Mouse (Mus musculus) mesoderm, embryonic 11.5 days (tissue): ENCODE measurements around the gene Trim44.

Experiments
- DNase-seq: peaks from one replicate; pipeline ENCODE4 v3.0.0-alpha.2; 2012; ENCODE audit warnings: low read depth, low spot score

The Trim44 gene

DNA sequence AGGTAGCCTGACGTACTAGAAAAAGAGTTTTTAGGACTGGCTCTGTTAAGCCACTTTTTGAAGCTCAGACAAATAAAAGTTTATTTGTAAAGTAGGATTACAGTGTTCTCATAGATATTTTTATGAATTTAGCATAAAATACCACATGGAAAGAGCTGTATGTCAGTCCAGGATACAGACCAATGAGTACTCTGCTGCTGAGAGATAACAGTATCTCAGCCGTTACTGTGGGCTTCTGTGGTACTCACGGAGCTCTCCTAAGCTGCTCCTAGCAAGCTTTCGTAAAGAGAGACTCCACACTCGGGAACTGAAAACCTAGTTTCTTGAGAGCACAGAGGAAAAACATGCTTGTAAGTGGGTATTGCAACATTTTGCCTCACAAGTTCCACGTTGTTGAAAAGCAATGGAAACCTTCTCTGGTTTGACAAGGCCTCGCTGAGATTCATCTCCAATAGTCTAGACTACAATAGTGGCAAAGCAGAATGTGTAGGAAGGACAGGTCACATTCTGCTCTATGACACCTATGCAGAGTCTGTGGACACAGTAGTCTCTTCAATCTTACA is 41.6 kb downstream of the Trim44 start:
- DNase-seq, result no peak

DNA sequence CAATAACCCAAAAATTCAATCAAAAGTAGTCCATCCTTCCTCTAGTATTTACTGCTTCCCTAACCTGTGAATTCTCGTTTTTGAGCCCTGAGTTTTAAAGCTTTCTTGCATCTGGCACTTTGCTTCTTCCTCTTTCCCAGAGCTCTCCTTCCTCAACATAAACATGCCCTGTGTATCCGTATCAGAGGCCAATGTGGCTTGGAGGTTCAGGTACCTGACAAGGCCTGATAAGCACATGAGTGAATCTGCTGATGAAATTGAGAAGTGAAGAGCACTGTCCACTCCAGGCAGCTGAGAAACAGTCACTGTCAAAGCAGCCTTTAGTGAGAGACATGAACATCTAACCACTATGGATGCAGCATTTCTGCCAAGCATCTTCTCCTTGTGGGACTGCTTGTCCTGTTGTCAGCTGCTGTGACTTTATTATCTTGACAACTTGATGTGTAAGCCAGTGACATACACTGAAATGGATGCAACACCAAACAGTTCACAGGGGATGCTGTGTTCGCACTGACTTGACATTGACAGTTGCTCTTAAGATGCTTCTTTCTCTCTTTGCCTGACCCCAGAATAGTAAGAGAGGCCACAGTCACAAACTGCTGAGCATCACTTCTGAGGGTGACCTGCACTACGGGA is 42.9 kb downstream of the Trim44 start:
- DNase-seq, result no peak

DNA sequence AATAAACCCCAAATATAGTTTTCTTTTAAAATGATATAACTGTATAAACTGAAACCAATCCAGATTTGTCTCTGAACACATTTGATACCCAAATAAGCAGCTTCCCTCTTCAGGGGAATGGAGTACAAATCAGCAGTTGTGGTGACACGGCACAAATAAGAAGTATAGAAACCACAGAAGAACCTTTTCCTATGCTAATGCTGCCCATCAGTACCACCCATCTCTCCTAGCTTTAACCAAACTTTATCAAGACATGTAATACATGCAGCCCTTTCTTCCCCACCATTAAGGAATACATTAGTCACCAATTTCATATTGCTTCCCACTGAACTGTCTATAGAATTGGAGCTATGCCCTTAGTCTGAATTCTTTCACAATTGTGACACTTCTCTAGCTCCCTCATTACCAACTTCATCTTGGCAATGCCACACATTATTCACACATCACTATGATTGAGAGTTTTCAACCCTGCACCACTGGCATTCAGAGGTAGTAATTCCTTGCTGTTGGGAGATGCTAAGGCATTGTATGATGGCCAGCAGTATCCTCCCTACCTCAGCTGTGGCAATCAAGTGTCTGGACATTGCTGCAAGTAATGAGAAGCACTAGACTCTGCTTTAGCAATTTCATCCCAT is 44.6 kb downstream of the Trim44 start:
- DNase-seq, result no peak

DNA sequence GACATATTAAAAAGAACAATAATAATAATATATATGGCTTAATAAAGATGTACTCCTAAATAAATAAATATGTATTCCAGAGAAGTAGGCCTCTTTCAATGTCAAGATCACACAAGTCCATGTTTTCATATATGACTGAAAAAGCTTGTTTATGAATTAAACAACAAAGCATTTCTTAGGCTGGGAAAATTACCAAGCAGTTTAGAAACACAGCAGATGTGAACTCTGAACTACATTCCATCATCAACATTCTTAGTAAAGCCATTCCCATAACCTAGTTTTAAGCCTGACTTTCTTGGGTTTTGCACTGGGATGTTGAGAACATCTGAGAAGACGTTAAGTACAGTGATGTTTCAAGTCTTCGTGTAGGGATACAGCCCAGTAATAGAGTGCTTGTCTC is 45.4 kb downstream of the Trim44 start:
- DNase-seq, result no peak

DNA sequence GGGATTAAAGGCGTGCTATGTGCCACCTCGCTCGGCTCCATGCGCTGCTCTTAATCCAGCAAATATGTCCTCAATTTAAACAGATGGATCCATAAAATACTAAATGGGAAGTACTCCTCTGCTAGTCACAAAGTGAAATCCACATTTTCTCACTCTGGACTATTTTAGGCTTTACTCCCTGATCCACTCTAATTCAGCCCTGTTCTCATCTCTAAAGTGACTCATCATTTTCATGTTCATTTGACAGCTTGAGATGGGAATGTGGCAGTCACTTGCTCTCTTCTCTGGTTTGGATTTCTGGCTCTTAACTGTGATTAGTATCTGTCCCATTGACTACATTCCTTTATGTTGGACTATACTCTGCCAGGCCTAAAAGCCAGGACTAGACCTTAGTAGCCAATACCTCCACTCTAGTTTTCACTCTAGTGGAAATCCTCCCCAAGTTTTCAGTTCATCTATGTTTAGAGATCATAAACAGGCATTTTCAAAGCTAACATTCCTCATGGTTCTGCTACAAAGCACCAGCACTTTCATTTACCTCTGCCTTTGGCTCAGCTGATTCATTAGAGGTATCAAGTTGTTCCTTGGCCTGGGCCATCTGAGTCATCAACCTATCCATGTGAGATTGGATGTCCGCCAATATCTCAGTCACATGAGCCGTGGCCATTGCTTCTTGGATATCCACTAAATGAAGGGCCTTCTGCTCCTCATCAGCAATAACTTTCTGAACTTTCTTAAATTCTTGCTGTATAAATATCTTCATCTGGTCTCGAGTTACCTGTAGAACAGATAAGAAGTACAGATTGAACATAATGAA is 50.5 kb downstream of the Trim44 start:
- no peak for DNase-seq

DNA sequence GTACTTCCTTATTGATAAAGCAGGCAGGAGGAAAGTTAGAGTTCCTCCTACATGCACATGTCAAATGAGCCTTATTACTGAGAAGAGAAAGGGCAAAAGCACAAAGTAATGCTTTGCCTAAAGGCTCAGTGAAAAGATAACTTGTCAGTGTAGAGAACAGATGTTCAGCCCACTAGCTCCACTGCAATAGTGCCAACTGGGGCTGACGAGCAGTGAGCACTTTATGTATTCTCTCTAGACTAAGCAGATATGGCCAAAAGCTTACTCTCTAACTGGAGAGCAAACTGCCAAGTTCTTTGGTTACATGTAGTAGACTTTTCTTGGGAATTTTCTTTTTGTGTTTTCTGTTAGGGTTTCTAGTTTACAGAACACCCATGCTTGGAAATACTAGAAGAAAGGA is 53.6 kb downstream of the Trim44 start:
- DNase-seq, result no peak

DNA sequence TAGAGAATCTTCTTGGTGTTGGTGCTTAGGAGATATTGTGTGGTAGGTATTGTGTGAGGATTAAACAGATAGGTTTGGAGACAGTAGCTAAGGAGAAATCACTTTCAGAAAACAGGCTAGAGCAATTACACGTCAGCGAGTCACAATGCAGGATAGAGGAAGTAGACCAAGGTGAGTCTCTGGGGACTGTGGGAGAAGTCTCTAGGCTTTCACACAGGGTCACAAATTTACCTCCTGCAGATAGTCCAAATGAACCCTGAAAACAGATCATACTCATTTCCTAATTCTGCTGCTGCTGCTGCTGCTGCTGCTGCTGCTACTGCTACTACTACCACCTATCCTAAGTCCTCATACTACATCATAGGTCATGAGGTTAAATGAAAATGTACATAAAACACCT is 66.2 kb downstream of the Trim44 start:
- DNase-seq, result no peak

DNA sequence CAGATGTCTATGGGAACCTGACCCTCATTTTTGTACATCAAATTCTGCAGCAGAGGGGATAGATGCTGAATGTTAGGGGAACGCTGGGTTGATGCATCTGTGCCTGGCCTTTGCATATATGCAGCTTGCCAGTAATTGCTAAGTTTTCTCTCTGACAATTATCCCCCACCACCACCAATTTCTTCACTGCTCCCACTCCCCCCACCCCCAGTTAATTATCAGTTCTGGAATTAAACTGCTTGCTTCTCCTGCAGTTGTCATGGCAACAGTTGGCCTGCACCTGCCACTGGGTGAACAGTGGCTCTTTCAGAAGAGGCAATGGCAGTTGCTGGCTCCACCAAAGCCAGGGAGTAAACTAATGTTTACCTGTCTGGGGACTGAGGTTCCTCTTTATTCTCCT is 70.8 kb downstream of the Trim44 start:
- DNase-seq, result no peak

DNA sequence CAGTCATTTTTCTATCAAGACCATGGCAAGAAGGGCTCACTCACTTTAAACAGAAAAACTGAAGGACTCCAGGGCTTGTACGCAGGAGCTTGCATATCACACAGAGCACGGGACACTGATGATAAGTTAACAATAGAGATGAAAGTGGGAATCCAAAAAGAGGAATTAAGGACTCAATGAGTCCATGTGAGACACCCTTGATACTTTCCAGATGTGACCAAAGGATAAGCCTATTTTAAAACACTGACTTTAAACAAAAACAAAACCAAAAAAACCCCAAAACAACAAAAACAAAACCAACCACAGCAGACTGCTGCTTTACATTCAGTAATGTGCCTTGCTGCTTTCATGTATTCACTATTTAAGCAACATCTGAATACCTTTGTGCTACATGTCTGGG is 75.7 kb downstream of the Trim44 start:
- no peak for DNase-seq

DNA sequence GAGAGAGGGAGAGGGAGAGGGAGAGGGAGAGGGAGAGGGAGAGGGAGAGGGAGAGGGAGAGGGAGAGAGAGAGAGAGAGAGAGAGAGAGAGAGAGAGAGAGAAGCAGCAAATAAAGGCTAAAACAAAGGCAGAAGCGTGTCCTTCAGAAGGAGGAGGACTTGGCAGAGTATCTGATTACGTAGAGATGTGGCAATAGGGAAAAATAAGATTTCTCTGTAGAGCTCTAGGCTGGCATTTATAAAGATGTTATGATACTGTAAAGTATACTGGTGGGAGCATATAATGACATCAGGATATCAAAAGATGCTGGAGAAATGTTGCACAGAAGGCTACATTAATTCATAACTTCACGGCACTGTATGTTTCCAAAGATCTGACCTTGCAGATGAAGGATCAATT is 76.5 kb downstream of the Trim44 start:
- no peak for DNase-seq

DNA sequence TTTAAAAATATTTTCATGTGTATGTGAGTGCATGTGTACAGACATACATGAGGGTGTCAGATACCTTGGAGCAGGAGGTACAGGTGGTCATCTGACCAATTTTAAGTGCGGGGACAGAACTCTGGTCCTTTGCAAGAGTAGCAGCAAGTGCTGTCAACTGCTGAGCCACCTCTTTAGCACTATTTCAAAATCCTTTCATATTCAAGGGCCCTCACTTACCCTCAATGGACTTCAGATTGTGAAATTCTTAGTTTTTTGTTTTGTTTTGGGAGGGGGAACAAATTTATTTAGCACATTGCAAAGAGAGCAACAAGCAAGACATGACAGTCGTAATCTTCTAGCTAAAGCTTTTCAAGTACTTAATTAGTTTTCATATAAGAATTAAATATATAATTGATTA is 81.7 kb downstream of the Trim44 start:
- DNase-seq, result no peak

DNA sequence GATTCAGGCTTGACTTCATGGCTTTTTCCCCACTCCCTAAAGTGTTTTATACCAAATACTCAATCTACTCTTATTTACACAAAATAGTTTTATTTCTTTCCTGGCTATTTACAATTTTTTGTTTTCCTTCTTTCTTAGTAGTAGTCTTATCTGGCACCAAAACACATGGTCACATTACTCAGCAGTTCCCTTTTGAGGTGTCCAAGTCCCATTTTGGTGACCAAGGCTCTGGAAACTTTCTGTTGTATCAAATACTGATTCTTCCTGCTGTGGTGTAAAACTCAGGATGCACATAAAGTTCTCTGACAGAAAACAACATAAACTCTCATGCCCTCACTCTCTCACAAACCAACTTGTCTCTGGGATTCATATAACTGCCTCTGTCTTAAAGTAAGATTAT is 83.3 kb downstream of the Trim44 start:
- DNase-seq, result no peak

DNA sequence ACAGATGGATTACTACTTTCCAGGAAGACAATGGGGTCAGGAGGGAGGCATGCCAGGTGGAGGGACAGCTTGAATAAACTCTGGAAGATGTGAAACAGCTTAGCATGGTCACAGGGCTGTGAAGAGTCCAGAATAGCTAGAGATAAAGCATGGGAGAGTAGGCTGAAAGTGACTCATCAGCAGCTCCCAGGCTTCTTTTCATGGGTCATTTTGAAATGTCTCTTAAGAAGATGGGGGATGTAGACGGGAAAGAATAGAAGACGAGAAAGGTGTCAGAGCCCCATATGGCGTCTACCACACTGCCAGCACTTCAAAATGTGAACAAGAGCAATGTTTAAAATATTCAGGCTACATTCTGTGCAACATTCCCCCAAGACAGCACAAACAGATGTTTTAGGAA is 91.1 kb downstream of the Trim44 start:
- no peak for DNase-seq

DNA sequence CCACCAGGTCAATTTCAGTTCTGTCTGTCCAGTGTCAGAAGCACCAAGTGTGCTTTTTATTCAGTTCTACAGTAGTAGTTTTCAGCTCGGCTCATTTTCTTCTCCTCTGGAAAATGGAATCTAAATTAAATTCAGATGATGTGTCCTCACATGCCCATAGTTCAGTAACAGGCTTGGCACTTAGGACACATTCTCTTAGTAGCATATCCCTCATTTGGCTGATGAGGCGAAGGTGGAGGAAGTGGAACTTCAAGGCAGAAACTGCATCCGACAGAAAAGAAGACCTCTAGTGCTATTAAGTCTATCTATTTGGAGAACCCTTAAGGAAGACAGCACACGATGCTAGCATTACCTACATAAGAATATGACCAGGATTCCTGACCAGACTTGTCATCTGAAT is 92.5 kb downstream of the Trim44 start:
- DNase-seq, result no peak

DNA sequence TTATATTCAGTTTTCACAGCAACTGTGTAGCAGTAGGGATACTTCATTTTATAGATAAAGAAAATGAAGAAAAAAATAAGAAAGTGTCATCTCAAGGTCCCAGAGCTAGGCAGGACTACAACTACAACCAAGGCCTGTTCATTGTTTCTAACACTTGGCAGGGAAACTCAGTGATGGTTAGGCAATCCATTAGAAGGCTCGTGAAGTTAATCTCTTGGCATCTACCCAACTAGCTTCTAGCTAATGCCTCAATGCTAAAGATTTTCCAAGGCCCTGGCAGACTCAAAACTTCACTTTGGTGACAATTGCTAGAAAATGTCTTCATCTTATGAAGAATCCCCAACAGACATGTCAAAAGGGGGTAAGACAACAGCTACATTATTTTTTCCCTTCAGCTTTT is 93.0 kb downstream of the Trim44 start:
- DNase-seq, result no peak

DNA sequence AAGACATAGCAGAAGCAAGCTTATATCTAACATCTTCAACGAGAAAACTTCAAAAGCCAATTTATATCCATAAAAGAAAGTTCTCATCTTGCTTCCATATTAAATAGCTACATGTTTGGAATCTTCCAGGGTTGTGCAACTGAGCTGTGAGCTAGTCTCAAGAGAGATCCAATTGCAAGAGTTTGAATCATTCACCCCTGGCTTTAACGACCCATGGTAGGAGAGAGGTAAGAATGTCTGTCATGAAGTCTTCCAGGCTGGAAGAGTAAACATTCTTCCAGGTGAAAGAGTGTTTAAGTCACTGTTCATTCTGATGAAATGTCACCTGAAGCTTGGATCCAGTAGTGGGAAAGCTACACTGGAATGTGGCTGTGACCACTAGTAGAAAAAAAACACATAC is 93.6 kb downstream of the Trim44 start:
- DNase-seq, result no peak

DNA sequence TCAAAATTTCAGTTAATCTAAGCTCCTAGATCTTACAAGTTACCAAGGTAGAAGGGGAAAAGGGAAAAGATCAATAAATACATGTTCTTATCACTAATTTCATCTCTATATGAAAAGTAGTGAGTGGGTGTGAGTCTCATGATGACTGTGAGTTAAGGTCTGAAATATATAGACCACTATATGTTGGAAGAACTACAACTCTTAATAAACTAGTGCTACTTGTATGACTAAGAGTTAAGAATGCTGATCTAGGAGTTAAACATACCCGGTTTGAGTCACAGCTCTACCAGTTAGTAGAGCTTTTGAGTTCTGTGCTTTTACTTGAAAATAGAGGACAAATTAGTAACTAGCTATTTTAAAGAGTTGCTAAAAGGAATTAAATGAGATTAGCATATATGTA is 94.7 kb downstream of the Trim44 start:
- no peak for DNase-seq

DNA sequence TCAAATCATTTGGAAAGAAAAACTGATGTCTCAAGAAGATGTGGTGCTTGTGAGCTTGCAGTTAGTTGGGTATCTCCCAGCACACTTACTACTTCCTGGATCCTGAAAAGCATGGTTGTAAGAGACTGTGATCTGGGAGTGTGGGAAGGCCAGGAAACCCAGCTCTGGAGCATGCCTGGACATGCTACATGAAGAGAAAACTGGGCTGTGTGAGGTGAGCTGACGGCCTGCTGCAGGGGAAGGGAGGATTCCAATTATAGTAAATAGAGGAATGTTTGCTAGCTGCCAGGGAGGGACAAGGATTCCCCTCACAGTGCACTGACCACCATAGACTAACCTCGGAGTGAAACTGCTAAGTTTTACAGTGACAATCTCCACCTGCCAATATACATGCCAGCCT is 104.4 kb downstream of the Trim44 start:
- DNase-seq, result no peak

DNA sequence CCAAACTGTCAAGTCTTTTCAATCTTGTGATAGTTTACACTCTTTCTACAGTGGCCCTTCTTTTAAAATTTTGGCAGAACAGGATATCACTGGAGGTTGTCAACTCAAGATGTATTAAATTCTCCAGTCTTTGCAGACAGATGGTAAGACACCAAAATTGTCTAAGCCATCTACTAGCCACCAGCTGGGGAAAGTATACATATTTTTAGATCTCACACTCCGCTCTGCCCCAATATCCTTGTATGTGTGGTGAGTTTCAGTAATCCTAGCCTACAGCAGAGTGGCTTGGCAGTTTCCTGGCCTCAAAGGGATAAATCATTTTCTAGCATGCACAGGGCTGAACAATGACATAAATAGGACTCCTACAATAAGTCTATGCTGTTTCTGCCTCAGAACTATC is 105.1 kb downstream of the Trim44 start:
- DNase-seq, result no peak

DNA sequence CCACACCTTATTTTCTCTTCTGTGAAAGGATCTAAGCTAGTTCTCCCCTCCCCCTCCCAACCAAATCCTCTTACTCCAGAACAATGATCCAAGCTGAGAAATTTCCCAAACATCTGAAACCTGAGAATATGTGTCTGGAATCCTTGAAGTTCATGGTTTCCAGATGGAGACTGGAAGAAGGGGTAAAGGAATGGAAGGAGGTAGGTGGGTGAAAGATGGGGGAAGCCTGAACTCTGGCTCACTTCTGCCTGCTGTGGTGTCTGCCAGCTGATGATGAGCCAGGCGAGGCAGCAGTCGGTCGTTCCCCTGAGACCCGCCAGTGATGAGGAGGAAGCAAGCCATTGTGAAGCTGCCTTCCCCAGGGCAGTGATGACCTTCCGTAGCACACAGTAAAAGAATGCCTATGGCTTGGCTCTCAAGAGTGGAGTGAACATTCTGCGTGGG is 112.8 kb downstream of the Trim44 start:
- peak; percentile 62 for DNase-seq

DNA sequence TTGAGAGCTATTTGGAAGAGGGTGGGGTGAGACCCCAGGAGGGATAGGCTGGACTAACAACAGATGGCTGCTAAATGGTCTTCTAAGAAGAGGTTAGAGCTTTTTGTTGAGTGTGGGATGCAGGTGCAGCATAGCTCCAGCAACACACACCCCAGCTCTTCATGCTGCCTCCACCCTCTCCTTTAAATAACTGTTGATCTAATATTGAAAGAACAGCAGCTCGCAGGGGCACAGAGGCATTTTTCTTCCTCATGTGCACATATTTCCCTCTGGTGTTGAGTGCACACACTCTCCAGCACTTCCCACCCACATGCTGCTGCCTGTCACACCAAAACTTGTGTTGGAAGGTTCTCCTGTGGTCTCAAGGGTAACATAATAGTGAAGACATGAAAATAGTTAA is 114.4 kb downstream of the Trim44 start:
- no peak for DNase-seq

DNA sequence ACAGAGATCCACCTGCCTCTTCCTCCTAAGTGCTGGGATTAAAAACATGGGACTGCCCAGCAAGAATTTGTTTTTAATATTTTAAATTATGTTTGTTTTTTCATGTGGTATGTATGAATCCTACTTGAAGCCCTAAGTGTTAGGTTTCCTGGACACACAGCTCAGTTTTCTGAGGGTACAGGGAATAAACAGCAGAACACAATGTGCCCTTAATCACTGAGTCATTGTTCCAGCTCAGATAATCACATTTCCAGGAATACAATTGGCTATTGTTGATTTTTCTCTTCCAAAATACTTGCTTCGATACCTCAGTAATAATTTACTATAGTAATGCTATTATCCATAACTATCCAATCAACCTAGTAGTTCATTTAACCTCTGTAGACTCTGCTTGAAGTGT is 115.6 kb downstream of the Trim44 start:
- no peak for DNase-seq

DNA sequence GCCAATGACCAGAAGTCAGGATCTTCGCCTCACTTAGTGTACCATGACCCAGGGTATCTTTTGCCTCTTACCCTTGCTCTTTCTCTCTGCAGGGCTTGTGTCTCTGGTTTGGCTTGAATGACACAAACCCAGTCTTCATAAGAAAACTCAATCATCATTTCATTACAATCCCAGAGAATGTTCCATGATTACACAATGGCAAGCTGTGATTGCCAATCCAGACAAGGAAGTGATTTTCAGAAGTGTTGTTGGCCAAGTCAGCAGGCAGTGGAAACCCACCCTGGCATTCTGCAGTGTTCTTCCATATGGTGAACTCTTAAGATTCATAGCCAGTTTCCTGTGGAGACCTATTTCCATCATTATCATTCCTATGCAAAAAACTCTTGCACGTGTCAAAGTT is 116.1 kb downstream of the Trim44 start:
- DNase-seq, result no peak
